Mouse (Mus musculus) myocyte (in vitro differentiated cells): ENCODE data around the gene Mras. TPM values are rescaled to one million over a fixed set of nuclear protein-coding genes. Genes with fewer than 3 reads are reported as not detected.

Experiments
- H3K27me3 ChIP-seq: one replicate; pipeline ENCODE4 v1.6.1; 2011; ENCODE audit not compliant: control insufficient read depth, insufficient read depth, insufficient read length
- H3K36me3 ChIP-seq: one replicate; pipeline ENCODE4 v1.6.1; 2011; ENCODE audit not compliant: control insufficient read depth, insufficient read depth
- H3K4me2 ChIP-seq: one replicate; pipeline ENCODE4 v1.6.1; 2011; ENCODE audit warnings: low read depth, control low read depth
- H3K4me3 ChIP-seq: one replicate; pipeline ENCODE4 v1.5.1; 2011; ENCODE audit warnings: mild to moderate bottlenecking, control low read depth, moderate library complexity
- H3K79me2 ChIP-seq: one replicate; pipeline ENCODE4 v1.6.1; 2011; ENCODE audit not compliant: control insufficient read depth, insufficient read depth
- H3ac ChIP-seq: one replicate; pipeline ENCODE4 v1.6.1; 2011; ENCODE audit not compliant: control insufficient read depth, insufficient read length
- CEBPB ChIP-seq: IDR thresholded peaks from 2 replicates; pipeline ENCODE4 v1.6.1; 2011; ENCODE audit warnings: mild to moderate bottlenecking, moderate library complexity; ENCODE audit not compliant: poor library complexity, insufficient read depth, severe bottlenecking
- E2F4 ChIP-seq: IDR thresholded peaks from one replicate; pipeline ENCODE4 v1.6.1; 2011; ENCODE audit warnings: mild to moderate bottlenecking, control low read depth, moderate library complexity; ENCODE audit not compliant: insufficient read depth
- MAX ChIP-seq: IDR thresholded peaks from one replicate; pipeline ENCODE4 v1.6.1; 2011; ENCODE audit warnings: low read depth, mild to moderate bottlenecking, control low read depth
- MYOD1 ChIP-seq, 3 experiments: IDR thresholded peaks; one replicate each; pipeline ENCODE4 v1.6.1; 2011; ENCODE audit warnings: control low read depth in 2 of 3, low read depth in 2 of 3, mild to moderate bottlenecking in 2 of 3, moderate library complexity in 1 of 3; ENCODE audit not compliant: insufficient read length in 2 of 3, control insufficient read depth in 1 of 3
- MYOG ChIP-seq, 3 experiments: IDR thresholded peaks; one replicate each; pipeline ENCODE4 v1.6.1; 2011; ENCODE audit warnings: control low read depth in 2 of 3, low read depth in 2 of 3, mild to moderate bottlenecking in 2 of 3; ENCODE audit not compliant: insufficient read length in 2 of 3, control insufficient read depth in 1 of 3, insufficient read depth in 1 of 3
- POLR2A ChIP-seq: IDR thresholded peaks from one replicate; pipeline ENCODE4 v1.6.1; 2011; ENCODE audit warnings: low read depth, mild to moderate bottlenecking, control low read depth, moderate library complexity; ENCODE audit not compliant: insufficient read length
- POLR2AphosphoS2 ChIP-seq: IDR thresholded peaks from one replicate; pipeline ENCODE4 v1.6.1; 2011; ENCODE audit warnings: low read depth, control low read depth; ENCODE audit not compliant: insufficient read length
- REST ChIP-seq: IDR thresholded peaks from one replicate; pipeline ENCODE4 v1.6.1; 2011; ENCODE audit warnings: mild to moderate bottlenecking, control low read depth, moderate library complexity; ENCODE audit not compliant: insufficient read depth, insufficient read length
- SRF ChIP-seq: IDR thresholded peaks from one replicate; pipeline ENCODE4 v1.6.1; 2011; ENCODE audit warnings: low read depth; ENCODE audit not compliant: control insufficient read depth, insufficient read length
- TCF12 ChIP-seq: IDR thresholded peaks from one replicate; pipeline ENCODE4 v1.6.1; 2011; ENCODE audit warnings: mild to moderate bottlenecking, control low read depth; ENCODE audit not compliant: poor library complexity, insufficient read depth, severe bottlenecking
- TCF3 ChIP-seq: IDR thresholded peaks from one replicate; pipeline ENCODE4 v1.6.1; 2011; ENCODE audit warnings: low read depth, control low read depth; ENCODE audit not compliant: insufficient read length
- USF1 ChIP-seq: IDR thresholded peaks from one replicate; pipeline ENCODE4 v1.6.1; 2011; ENCODE audit warnings: low read depth, mild to moderate bottlenecking, control low read depth, moderate library complexity
- polyA plus RNA-seq: library from polyadenylated mRNA; unstranded; fragments of >200 nt; fragmentation: generic; extraction: Trizol; gene quantifications from one replicate; pipeline ENCODE4 v1.2.1, GENCODE M21; 2012; ENCODE audit warnings: missing spikeins

The Mras gene
- polyA plus RNA-seq, 1 experiment, result 18.8 TPM

DNA sequence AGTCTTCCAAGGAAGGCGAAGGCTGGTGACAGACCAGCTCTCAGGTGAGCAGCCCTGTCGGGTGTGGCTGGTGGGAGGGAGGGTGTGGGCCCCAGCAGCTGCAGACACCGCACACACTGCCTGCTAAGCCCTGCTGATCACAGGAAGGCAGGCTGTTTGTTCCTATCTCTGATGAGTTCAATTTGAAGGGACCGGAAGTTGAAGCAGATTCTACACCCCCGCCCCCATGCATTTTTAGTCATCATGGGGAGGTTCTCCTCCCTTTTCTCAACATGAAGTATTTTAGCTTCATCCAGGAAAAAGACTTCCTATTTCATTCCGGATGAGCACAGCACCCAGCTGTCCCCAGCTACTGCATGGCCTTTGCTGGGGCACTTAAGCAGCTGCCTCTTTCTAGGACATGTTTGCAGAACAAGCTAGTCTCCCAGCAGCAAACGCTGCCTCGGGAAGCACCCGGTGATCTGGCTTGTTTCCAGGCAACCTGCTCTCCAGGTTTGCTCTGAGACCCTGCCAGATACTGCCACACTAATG, 42.1 kb upstream of the Mras start:
- Histone ChIP-seq H3K4me3 (no peak overlapping the region), H3K27me3 (no peaks in the 10 kb centered on the region), H3K79me2 (no peaks in the 10 kb centered on the region), H3K36me3 (peaks cover 9% of the 10 kb centered on the region), H3K4me2 (no peak overlapping the region), H3ac (no peak overlapping the region)
- TF ChIP-seq E2F4 (no peak), MYOG (IDR thresholded peaks at IDR 0.05; ENCODE audit: control insufficient read depth in 1 of 3, insufficient read depth in 1 of 3, insufficient read length in 2 of 3, low read depth in 2 of 3) (no peak), POLR2A (no peak), TCF12 (no peak), CEBPB (no peak), SRF (no peak), MAX (no peak), TCF3 (no peak)

DNA sequence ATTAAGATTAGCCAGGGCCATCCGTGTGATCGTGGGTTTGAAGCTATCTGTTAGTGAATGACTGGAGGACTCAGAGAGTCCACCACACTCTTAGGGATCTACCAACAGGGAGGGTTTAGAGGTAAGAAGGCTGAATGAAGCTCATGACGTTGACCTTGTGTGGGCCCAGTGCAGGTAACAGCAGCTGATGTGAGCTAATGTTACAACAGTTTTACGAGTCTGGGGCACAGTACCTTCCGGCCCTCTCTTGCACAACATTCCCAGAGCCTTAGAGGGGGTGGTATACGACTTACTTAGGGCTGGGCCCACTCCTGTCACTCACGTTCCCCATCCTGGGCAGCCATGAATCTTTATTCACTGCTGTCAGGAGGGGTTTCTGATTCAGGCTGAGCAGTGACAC, 34.2 kb upstream of the Mras start:
- Histone ChIP-seq H3K4me2 (no peak overlapping the region), H3K4me3 (no peak overlapping the region), H3K36me3 (no peaks in the 10 kb centered on the region), H3K27me3 (peaks cover 5% of the 10 kb centered on the region), H3ac (no peak overlapping the region), H3K79me2 (no peaks in the 10 kb centered on the region)
- TF ChIP-seq USF1 (no peak), CEBPB (no peak), E2F4 (no peak)

DNA sequence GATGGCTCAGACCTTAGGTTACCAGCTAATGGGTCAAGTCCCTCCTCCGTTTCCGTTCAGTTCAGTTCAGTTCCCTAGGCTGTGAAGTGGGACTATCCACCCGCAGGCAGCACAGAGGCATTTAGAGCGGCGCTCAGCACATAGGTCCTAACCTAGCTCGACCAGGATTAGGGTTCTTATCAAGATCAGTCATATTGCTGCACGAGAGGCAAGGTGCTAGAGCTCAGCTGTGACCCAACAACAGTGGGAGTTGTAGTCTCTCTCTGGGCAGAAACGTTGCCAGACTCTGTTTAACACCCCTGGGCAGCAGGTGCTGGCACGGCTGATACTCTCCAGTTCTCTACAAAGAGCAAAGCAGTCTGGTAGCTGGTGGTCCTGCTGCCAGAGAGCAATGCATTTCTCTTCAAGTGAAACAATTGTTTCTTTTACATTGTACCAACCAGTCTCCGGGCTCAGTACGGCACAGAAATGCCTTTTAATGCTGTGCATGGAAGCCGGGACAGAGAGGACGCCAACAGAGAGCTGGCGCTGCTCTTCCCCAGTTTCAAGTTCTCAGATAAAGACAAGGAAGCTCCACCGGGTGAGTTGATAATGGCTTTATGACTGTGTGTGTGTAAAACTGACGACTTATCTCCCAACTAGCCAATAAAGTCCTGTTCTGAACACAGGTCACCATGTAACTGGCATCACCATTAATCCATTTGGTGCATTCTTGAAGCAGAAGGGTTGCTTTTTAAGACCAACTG, 33.3 kb upstream of the Mras start:
- TF ChIP-seq POLR2AphosphoS2 (no peak), TCF3 (no peak), TCF12 (no peak), CEBPB (no peak)
- peaks cover 5% of the 10 kb centered on the region for H3K27me3 ChIP-seq
- H3K36me3 ChIP-seq, result no peaks in the 10 kb centered on the region
- no peaks in the 10 kb centered on the region for H3K79me2 ChIP-seq
- no peak overlapping the region for H3K4me2 ChIP-seq
- H3K4me3 ChIP-seq, result no peak overlapping the region
- H3ac ChIP-seq, result no peak overlapping the region

DNA sequence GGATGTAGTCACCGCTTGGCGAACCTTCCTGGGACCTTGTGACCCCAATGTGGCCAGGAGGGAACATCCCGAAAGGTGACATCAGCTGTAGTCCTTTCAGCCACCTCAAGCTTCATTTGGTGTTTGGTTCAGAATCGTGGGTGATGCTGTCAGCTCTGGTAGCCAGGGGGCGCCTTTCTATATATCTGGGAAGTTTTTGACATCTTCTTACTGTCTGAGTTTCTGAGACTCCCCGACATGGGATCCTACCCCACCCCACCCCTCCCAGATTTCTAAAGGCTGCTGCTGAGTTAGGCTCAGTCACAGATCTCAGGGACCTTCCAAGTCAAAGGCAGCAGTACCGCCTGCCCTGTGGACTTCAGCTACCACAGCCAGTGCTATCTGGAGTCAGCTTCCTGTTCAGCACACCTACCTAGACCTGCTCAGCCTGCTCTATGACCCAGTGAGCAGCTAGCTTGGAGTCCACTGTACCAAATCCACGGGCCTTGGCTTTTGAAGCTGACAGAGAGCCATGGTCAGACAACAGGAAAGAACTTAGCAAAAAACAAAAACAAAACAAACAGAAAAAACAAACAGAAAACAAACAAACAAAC, 32.6 kb upstream of the Mras start:
- H3K36me3 ChIP-seq, result no peaks in the 10 kb centered on the region
- H3K79me2 ChIP-seq, result no peaks in the 10 kb centered on the region
- no peak overlapping the region for H3K4me3 ChIP-seq
- no peak overlapping the region for H3K4me2 ChIP-seq
- TF ChIP-seq TCF12 (no peak), REST (no peak), CEBPB (no peak), POLR2A (no peak), SRF (no peak), E2F4 (no peak), POLR2AphosphoS2 (no peak), MAX (no peak), USF1 (no peak), TCF3 (no peak)
- no peak overlapping the region for H3ac ChIP-seq
- H3K27me3 ChIP-seq, result peaks cover 5% of the 10 kb centered on the region

DNA sequence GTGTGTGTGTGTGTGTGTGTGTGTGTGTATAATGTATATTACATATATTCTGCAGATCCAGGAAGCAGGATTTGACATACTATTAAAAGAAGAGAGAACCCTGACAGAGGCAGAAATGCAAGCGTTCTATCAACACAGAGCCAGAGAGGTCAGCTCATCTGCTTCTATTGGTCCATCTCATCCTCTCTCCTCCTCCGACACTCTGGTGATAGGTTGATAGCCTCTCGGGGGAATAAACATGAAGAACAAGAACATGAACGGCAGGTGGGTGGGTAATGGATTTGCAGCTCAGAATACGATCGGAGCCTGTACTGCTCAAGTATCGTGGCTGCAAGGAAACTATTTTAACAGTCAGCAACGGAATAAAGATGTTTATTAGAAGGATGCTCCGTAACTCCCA, 31.4 kb upstream of the Mras start:
- no peak for TF ChIP-seq USF1
- TF ChIP-seq TCF3, result no peak
- TF ChIP-seq POLR2A, result no peak
- TF ChIP-seq MYOG (IDR thresholded peaks at IDR 0.05; ENCODE audit: control insufficient read depth in 1 of 3, insufficient read depth in 1 of 3, insufficient read length in 2 of 3, low read depth in 2 of 3), result no peak
- TF ChIP-seq MYOD1 (IDR thresholded peaks at IDR 0.05; ENCODE audit: control insufficient read depth in 1 of 3, insufficient read length in 2 of 3, low read depth in 2 of 3), result no peak
- TF ChIP-seq TCF12, result no peak
- TF ChIP-seq E2F4, result no peak
- TF ChIP-seq CEBPB, result no peak
- TF ChIP-seq SRF, result no peak
- TF ChIP-seq MAX, result no peak
- TF ChIP-seq REST, result no peak
- TF ChIP-seq POLR2AphosphoS2, result no peak
- Histone ChIP-seq H3K4me3 (no peak overlapping the region), H3ac (no peak overlapping the region), H3K79me2 (no peaks in the 10 kb centered on the region), H3K4me2 (no peak overlapping the region), H3K36me3 (no peaks in the 10 kb centered on the region), H3K27me3 (peaks cover 10% of the 10 kb centered on the region)
